Mouse (Mus musculus) cerebellum, adult 2 months (tissue): ENCODE measurements around the gene Traf7.

Experiments used
- CTCF ChIP-seq: fragments of 200-500 bp; IDR thresholded peaks from 2 replicates; pipeline ENCODE4 v1.5.1; 2011; ENCODE audit warnings: low read depth, mild to moderate bottlenecking, control low read depth, low read length, moderate library complexity, borderline replicate concordance; ENCODE audit not compliant: insufficient read depth
- POLR2A ChIP-seq: fragments of 200-500 bp; IDR thresholded peaks from 2 replicates; pipeline ENCODE4 v1.6.1; 2011; ENCODE audit warnings: low read length, control low read depth, borderline replicate concordance; ENCODE audit not compliant: insufficient read depth

DNA sequence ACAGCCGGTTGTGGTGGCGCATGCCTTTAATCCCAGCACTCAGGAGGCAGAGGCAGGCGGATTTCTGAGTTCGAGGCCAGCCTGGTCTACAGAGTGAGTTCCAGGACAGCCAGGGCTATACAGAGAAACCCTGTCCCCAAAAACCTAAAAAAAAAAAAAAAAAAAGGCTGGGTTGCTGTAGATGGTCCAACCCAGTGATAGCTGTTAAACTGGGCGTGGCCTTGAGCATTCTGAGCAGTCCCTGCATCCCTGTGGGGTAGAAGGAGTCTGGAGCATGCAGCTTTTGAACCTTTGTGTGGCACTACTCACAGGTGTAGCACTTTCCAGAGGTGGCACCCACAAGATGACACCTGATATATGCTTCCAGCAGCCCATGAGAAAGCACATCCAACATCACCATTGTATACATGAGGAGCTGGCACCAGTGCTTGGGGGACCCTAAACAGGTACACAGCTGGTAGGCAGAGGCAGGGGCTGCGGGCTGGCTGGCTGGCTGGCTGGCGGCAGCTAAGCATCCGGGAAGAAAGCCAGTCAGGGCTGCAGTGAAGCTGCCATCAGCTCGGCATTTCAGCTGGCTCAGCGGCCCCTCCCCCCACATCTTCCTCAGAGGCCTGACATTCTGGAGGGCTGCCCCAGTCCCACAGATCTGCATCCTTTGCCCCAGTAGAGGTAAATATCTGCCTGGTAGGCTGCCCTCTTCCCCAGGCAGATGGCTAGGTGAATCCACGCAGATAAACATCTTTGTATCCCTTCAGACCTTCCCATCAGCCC lies 42.5 kb downstream of the Traf7 start:
- TF ChIP-seq POLR2A (no peak), CTCF (no peak)
